Mouse (Mus musculus) megakaryocyte progenitor cell, adult 5-6 weeks (primary cell): ENCODE data around the gene Gm37240. TPM values are rescaled to one million over a fixed set of nuclear protein-coding genes. Genes with fewer than 3 reads are reported as not detected.

ENCODE experiments used
- ATAC-seq: replicated peaks from 2 replicates; pipeline ENCODE4 v1.8.0; 2016; ENCODE audit warnings: mild to moderate bottlenecking, moderate TSS enrichment, inconsistent platforms; ENCODE audit not compliant: poor library complexity
- total RNA-seq, 2 experiments: library from RNA; stranded (forward) in 1 of 2; stranded (reverse) in 1 of 2; fragments of 157-497, 149-512 nt in 1 of 2; fragments of 200-1000 nt in 1 of 2; gene quantifications; 2 replicates each; pipeline versions ENCODE4 v1.2.3 to v1.2.4; 2015 to 2017

Gm37240 gene
- total RNA-seq, 2 experiments from 2014 or later = not detected

DNA sequence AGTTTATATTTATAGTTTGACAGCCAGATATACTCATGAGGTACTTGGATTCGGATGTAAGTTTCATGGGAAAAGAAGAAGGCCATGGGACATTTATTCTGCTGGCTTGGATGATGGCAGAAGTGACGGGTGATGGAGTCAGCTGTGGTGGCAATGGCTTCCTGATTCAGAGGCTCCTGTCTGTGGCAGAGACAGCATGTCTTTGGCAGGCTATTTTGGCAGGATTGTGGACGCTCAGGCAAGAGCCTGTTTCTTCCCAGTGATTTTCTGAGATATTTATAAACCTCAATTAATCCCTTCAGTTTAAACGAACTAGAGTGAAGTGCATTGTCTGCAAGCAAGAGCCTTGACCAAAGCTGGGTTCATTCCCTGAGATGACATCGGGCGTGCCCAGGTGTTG is 874.4 kb downstream of the Gm37240 start:
- no peak for ATAC-seq

DNA sequence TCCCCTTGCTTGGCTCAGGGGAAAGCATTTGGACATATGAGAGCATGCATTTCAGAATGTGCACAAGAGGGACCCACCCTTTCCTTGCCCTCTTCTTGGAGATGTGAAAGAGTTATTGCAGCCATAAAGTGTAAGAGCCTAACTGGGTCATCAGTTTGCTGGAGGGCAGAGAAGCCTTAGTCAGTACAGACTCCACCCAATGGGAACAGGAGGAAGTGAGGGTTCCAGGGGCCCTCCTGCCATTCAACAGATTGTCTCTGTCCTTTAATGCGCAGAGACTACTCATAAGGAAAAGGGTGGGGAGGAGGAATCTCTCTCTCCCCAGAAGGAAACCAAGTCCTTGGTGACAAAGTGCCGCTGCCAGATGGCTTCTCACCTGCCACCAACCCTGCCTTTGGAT is 882.1 kb downstream of the Gm37240 start:
- ATAC-seq = no peak

DNA sequence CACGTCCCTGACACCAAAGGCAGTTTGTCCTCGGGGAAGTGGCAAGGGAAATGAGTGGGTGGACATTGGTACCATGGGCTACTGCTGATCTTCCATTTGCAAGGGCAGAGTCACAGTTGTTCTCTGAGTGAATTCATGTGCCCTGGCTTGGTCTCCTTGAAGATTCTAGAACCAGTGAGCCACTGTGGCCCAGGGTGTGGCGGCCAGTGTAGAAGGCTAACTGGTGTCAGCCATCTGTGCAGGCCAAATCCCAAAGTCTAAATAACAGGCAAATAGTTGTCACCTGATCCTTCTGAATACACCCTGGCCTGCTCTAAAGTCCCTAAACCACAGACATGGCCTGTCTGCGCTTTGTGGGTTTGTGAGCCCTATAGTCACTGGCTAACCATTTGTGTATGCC is 898.4 kb downstream of the Gm37240 start:
- ATAC-seq = no peak

DNA sequence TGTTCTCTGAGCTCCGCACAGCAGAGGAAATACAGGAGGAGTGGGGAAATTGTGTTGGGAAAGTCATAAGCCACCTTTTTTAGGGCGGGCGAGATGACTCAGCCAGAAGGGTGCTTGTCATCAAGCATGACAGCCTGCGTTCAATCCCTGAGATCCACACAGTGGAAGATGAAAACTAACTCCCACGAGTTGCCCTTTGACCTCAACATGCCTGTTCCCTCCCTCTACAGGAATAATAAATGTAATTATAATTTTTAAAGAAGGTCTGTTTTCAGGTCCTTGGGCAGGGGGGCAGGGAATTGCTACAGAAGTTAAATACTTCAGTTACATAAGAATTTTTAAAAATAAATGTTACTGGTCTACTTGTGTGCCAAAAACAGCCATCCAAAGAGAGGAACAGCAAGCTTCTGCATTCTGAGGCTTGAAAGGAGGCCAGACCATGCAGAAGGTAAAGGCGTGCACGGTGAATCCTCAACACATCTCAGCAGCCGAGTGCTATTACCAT is 902.1 kb downstream of the Gm37240 start:
- ATAC-seq = no peak

DNA sequence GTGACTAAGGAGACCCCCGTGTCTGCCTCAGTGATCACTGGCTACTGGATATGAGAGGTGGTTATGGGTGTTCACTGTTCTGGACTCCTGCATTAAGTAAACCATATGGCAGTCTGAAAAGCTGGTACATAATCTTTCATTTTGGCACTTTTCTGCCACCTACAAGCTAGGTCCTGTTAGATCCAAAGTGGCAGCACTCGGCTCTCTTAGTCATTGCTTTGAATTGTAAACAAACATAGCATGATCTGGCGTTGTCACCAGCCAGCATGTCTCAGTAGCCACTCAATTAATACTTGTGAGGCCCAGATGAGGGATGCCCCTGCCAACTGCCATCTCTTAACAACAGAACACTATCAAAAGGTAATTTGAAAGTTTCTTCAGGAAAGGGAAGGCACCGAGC is 904.6 kb downstream of the Gm37240 start:
- ATAC-seq = no peak

DNA sequence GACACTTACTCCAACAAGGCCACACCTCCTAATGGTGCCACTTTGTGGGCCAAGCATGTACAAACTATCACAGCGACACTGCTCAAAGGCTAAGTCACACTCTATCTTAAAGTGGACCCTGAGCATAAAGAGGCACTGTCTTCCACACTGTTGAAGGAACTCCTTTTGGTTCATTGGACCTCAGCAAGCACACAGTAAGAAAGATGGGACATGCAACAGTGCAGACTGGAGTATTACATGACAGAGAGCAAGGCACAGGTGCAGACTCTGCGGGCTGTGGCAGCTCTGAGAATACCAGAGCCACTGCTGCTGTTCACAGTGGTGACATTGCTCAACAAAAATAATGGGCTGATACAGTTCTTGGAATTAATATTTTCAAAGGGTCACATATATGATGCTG is 907.2 kb downstream of the Gm37240 start:
- ATAC-seq = no peak

DNA sequence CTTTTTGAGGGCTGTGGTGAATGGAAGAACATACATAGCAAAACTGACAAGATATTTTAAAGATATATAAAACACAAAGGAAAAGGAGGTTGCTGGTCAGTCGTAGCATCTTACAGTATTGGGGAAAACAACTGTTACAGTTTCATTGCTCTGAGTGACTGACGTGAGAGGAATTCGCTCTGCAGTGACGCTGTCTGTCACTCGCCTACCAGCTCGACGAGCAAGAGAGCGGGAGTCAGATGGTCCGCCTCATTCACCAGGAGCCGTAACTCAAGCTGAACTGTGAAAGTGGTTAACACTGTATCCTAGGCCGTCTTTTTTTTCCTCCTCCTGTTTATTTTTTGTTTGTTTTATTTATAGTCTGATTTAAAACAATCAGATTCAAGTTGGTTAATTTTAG is 908.6 kb downstream of the Gm37240 start:
- no peak for ATAC-seq

DNA sequence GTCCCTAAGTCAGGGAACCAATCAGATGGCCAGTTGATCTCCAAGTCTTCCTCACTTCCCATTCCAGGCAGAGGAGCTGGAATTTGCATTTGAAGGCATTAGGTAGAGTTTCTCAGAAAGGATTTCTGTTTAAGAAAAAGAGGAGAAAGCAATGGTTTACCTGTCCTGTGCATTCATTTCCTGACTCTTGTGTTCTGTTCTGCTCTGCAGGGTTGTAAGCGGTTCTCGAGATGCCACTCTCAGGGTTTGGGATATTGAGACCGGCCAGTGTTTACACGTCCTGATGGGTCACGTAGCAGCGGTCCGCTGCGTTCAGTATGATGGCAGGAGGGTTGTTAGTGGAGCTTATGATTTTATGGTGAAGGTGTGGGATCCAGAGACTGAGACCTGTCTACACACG is 913.1 kb downstream of the Gm37240 start:
- ATAC-seq = no peak

DNA sequence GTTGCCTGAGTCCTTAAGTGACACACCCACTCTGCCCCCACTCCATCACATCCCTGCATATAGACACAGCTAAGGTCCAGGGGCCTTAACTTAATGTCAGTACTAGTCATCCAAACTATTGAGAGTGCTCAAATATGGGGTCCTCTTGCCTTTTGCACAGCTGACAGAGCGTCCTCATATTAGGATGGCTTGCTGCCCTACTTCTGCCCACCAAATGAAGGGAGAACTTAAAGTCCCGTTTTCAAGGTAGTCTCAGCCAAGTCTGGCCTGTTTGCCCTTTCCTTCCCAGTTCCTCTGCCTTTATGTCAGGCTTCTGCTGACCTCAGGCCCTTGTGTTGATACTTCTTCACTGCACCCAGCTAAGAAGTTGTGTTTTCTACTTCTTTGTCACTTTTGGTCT is 914.4 kb downstream of the Gm37240 start:
- no peak for ATAC-seq

DNA sequence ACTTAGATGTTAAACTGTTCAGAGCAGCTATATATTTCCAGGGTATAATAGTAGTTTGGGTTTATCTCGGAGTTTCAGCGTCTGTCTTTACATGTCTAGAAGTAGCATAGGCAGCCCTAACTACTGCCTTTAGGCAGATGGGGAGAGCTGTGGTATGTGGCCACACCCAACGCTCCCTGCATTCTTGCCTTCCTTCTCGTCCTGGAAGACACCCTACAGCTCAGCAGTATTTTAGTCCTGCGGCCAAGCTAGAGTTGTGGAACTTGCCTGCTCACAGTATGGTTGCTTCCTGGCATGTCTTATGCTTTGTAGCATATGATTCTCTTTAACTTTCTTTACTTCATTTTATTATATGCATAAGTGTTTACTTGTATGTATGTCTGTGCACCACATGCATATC is 915.8 kb downstream of the Gm37240 start:
- no peak for ATAC-seq

DNA sequence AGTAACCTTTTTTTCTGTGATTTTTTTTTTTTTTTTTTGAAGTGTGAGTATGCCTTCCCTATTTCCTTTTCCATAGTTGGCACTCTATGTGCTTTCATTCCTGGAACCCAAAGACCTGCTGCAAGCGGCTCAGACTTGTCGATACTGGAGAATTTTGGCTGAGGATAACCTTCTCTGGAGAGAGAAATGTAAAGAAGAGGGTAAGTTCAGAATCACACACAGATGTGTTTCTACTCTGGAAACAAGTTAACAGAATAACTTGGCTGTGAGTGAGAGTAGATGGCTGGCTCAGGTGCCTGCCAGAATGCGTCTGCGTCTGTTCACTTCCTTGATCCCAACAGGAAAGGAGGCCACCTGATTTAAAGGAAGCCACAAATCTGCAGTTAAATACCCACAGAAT is 920.0 kb downstream of the Gm37240 start:
- ATAC-seq = no peak

DNA sequence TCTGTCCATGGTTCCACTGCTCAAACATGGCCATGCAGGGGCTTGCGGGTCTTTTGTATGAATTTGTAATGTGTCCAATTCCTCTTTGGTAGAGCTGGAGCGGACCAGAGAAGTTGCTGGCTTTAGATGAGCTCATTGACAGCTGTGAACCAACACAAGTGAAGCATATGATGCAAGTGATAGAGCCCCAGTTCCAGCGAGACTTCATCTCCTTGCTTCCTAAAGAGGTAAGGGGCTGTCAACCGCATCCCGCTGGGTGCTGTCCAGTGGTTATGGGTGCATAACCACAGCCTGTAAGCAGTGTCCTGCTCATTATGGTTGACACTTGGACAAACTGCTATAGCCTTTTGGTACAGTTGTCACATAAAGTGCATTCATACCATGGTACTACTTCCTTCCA is 922.2 kb downstream of the Gm37240 start:
- ATAC-seq = no peak

DNA sequence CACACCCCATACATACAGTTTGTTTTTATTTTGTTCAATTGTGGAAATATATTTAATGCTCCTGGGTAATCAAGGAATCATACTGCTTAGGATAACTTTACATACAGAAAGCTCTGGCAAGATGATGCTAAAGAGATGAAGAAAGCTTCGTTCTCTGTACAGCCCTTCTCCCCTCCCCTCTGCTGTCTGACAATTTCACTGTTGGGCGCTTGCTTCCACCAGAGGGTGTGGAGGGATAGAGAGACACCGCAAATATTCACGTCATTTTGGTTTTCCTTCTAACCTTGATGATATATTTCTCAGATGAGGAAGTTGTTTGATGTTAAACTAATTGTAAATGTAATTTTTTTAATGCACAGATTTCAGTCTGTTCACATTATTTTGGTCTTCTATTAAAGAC is 931.5 kb downstream of the Gm37240 start:
- ATAC-seq = no peak

DNA sequence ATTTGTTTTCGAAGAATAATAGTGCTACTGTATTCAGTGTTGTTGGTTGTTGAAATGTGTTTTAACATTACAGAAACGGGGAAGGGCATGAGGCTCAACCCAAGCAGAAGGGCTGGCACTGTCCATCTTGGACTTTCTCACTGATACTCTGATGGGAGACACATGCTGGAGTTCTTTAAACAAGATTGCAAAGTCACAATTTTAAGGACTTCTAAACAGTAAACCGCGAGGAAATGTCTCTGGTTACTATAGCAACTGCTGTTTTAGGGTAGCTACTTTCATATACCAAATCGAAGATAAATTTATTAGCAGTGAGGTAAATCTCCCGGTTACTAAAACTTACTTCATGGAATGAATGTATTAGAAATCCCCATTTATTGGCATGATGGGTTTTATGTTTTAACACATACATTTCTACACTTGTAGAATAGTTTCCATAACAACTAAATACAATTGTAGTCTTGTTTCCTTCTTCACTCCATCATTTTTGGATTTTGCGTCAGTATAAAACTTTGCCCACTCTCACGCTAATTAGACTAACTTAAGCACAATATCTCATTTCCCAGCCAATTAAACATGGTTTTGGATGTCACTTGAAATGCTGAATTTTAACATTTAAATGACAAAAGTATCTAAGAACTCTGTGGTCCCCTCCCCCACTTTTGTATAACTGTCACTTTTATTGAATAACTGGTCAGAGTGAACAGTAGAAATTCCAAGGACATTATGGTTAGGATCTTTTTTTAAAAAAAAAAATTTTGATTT is 932.1 kb downstream of the Gm37240 start:
- no peak for ATAC-seq

DNA sequence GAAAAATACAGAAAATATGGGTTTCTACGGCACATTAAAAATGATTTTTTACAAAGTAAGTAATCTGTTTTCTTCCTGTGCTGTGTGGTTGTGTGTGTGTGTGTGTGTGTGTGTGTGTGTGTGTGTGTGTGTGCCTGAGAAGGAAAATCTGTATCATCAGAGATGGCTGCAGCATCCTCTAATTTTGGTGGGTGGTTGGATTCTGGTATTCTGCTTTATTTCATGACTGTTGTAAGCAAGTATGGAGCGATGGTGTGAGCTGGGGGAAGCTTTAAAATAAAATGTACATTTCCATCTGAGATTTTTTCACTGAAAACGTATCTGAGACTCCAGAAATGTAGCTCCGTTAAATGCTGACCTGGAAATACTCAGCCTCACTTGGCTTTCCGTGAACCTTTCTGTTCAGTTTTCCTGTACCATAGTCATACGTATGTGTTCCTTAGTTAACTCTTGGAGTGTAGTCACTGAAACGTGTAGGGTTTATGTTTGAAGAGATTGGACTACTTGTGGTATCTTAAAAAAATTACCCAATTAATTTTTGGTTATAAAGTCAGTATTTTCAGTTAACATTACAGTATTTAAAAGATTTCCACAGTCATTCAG is 934.6 kb downstream of the Gm37240 start:
- ATAC-seq = no peak

DNA sequence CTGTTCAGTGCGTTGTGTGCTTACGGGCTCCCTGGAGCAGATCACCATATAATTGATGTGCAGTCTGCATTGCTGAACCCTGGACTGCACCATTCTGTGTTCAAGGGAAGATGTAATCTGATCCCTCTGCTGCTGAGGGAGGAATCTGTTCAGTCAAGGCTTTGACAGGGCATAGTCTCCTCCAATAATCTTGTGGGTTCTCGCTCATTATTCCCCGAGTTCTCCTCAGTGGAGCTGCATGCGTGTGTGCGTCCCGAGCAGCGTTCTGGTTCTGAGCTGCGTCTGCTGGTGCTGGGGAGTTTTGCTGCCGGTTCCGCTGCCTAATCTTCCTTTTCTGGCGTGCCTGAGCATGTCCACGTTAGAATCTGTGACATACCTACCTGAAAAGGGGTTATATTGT is 935.2 kb downstream of the Gm37240 start:
- ATAC-seq = no peak

DNA sequence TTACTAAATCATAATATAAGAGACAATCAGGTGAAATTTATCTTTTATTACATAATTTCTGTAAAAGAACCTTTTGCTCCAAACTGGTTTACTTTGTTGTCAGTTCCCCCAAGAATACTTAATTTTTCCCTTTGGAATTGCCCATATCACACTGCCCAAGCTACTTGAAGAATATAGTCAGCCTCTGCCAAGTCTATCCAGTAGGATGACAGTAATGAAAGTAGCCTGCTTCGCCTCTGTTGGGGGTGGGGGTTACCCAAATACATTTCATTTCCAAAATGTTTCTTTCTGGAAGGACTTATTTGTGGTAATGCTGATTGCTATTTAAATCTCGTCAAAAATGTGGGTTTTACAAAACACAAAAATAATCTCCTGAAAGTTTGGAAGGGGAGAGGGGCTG is 935.6 kb downstream of the Gm37240 start:
- ATAC-seq = no peak

DNA sequence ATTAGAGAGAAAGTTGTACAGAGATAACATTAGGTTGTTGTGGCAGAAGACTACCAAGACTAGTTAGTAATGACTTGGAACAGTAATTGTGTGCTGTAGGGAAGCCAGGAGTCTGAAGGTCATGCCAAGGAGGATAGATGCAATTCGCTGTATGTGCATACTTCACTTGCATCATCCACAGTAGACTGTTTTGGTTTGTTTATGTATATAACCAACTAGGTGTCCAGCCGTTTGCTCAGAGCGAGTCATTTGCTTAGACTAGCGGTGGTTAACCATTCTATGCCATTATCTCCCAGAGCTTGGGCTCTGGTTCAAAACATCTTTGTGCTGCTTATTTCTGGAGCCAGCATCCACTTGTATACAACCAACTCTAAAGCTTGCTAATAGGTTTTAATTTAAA is 937.9 kb downstream of the Gm37240 start:
- ATAC-seq = no peak

DNA sequence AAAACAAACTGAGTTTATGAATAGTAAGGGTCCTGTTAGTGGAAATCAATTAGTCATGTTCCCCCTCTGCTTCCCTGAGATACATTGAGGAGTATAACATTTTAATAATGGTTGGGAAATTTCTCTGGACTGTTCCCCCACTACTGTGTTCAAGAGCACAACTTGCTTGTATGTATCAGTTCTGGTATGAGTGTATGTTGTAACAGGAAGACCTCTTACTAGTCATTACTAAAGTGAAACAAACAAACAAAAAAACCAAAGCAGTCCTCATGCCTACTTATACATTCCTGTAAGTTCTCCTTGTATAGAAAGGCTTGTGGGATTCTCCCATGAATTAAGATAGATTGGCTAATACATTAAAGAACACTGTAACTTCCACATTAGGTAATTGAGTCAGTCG is 940.9 kb downstream of the Gm37240 start:
- no peak for ATAC-seq

DNA sequence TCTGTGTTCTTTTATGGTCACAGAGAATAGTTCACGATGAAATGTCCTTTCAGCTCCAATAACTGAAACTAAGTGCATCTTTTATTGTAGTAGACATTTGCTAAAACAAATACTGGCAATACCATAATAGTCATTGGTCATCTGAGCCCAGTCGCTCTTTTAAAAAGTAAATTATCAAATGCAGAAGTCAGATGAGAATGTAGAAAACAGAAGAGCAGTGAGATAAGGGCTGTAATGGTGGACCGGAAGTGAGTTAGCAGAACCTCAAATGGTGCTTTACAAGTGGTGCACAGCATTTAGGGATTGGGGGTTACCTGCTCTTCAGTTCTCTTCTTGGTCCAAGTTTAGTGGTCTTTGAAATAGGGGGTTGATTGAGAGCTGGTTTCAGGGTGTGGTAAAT is 942.4 kb downstream of the Gm37240 start:
- ATAC-seq = peak; percentile 76

DNA sequence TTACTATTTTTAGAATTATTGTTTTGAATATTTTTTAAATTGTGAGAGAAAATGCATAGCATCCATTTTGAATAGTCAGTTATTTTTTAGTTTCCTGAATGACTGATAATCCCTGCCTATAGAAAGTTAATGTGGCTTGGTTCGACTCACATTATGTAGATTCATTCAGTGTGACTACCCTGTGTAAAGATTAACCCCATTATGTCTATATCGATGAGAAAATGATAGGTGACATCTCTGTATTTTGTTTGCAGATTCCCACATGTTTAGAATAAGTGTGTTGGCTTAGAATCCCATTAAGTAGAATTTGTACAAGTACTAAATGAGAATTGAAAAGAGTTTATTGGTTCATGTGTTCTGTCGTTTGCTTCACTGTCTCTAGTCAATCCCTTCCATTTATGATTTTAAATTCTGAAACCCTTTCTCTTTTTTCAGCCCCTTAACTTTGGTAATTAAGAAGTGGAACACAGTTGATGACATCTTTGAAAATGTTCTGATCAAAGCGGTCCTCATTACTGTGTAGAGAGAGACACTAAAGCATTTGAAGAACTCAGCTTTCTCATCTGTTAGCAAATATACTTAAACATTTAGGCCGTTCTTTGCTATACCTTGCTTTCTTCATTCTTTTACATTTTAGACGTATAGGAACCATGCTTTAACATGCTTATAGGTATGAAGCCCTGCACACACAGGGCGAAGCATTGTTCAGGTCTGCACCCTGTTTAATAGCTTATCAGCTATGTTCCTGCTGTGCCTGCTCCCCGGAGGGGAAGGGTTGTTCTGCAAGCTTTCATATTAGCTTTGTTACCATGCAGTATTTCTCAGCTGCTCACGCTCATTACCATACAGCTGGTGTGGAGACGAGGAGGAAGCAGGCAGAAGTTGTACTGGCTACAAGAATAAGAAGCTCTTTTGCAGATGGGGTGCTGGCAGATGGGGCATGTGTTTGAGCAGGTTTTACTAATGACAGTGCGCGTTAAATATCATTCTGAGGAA is 949.7 kb downstream of the Gm37240 start:
- peak; percentile 79 for ATAC-seq

DNA sequence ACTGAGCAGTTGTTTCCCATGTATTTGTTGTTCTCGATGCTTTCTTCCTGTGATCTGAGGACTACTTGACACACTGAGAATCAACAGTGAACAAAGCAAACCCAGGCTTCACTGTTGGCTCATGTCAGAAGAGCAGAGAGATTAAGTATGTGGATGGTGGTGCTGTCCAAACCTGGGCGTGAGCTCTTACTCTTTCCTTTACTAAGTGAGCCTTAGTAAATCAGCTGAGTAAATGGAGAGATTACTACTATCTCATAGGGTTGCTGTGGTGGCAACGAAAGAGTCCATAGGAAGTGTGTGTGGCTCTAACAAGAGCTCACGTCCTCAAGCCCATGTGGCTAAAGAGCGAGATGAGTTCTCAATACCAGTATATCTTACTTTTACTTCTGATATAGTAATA is 950.4 kb downstream of the Gm37240 start:
- ATAC-seq = peak; percentile 49
